Mouse (Mus musculus): ENCODE data around the gene Myo10.

The Myo10 gene

GRCm38 (mm10) chr15:25652368-25652767 lies 30.0 kb downstream of the Myo10 start:
- no peak for DNase-seq (ENCODE audit: low spot score)

- no peak for DNase-seq (ENCODE audit: low spot score)
These were observed 30.6 kb downstream of the Myo10 start for GRCm38 (mm10) chr15:25652933-25653332.

- no peak for DNase-seq (ENCODE audit: low spot score)
These were observed 31.4 kb downstream of the Myo10 start for GRCm38 (mm10) chr15:25653680-25654079.

- no peak for DNase-seq (ENCODE audit: low spot score)
These were observed 40.7 kb downstream of the Myo10 start for GRCm38 (mm10) chr15:25662833-25663519.

GRCm38 (mm10) chr15:25669283-25670247 lies 47.2 kb downstream of the Myo10 start:
- no peak for DNase-seq (ENCODE audit: low spot score)

- DNase-seq (ENCODE audit: low spot score) = no peak
These were observed 51.1 kb downstream of the Myo10 start for GRCm38 (mm10) chr15:25673231-25673980.

- no peak for DNase-seq (ENCODE audit: low spot score)
These were observed 52.0 kb downstream of the Myo10 start for GRCm38 (mm10) chr15:25674099-25674931.

- DNase-seq (ENCODE audit: low spot score) = no peak
These were observed 52.6 kb downstream of the Myo10 start for GRCm38 (mm10) chr15:25674932-25675250.

GRCm38 (mm10) chr15:25675359-25675758 lies 53.0 kb downstream of the Myo10 start:
- no peak for DNase-seq (ENCODE audit: low spot score)

GRCm38 (mm10) chr15:25676056-25676785 lies 53.9 kb downstream of the Myo10 start:
- no peak for DNase-seq (ENCODE audit: low spot score)

GRCm38 (mm10) chr15:25679081-25679480 lies 56.8 kb downstream of the Myo10 start:
- no peak for DNase-seq (ENCODE audit: low spot score)

GRCm38 (mm10) chr15:25679616-25680015 lies 57.3 kb downstream of the Myo10 start:
- no peak for DNase-seq (ENCODE audit: low spot score)

GRCm38 (mm10) chr15:25680269-25680818 lies 58.0 kb downstream of the Myo10 start:
- DNase-seq (ENCODE audit: low spot score) = no peak

- DNase-seq (ENCODE audit: low spot score) = no peak
These were observed 60.7 kb downstream of the Myo10 start for GRCm38 (mm10) chr15:25682953-25683507.

- no peak for DNase-seq (ENCODE audit: low spot score)
These were observed 62.9 kb downstream of the Myo10 start for GRCm38 (mm10) chr15:25685186-25685585.

GRCm38 (mm10) chr15:25688424-25689283 lies 66.3 kb downstream of the Myo10 start:
- no peak for DNase-seq (ENCODE audit: low spot score)

- DNase-seq (ENCODE audit: low spot score) = no peak
These were observed 67.2 kb downstream of the Myo10 start for GRCm38 (mm10) chr15:25689477-25689876.

GRCm38 (mm10) chr15:25690066-25690745 lies 67.9 kb downstream of the Myo10 start:
- DNase-seq (ENCODE audit: low spot score) = no peak

GRCm38 (mm10) chr15:25690746-25691105 lies 68.4 kb downstream of the Myo10 start:
- no peak for DNase-seq (ENCODE audit: low spot score)

All from urinary bladder, postnatal 10 days (tissue).